Mouse (Mus musculus): ENCODE results near the gene Hspbap1.

Hspbap1 gene

GRCm38 (mm10) chr16:35759401-35759800 lies 10.8 kb upstream of the Hspbap1 start:
- in situ Hi-C loops (cut with MboI, MseI), result loop anchor here (25.0 kb wide), 1 partner anchor 1178 kb away; the partner anchor contains the start of gene Hcls1

GRCm38 (mm10) chr16:35763590-35764296 lies 6.4 kb upstream of the Hspbap1 start:
- in situ Hi-C loops (cut with MboI, MseI), result loop anchor here (25.0 kb wide), 1 partner anchor 1174 kb away; the partner anchor contains the start of gene Hcls1

GRCm38 (mm10) chr16:35764941-35765340 lies 5.2 kb upstream of the Hspbap1 start:
- in situ Hi-C loops (cut with MboI, MseI), result loop anchor here (25.0 kb wide), 1 partner anchor 1172 kb away; the partner anchor contains the start of gene Hcls1

- in situ Hi-C loops (cut with MboI, MseI), result loop anchor here (25.0 kb wide), 1 partner anchor 1172 kb away; the partner anchor contains the start of gene Hcls1
These were observed 4.7 kb upstream of the Hspbap1 start for GRCm38 (mm10) chr16:35765449-35765848.

- in situ Hi-C loops (cut with MboI, MseI), result loop anchor here (25.0 kb wide), 1 partner anchor 1171 kb away; the partner anchor contains the start of gene Hcls1
These were observed 3.8 kb upstream of the Hspbap1 start for GRCm38 (mm10) chr16:35766366-35766765.

GRCm38 (mm10) chr16:35768469-35768784 lies 1.7 kb upstream of the Hspbap1 start:
- in situ Hi-C loops (cut with MboI, MseI), result loop anchor here (25.0 kb wide), 1 partner anchor 1169 kb away; the partner anchor contains the start of gene Hcls1

GRCm38 (mm10) chr16:35768785-35769642 lies 1.2 kb upstream of the Hspbap1 start, which contains the start of gene Dirc2:
Gene Dirc2, minus strand, starts transcription at chr16:35769356.
- in situ Hi-C loops (cut with MboI, MseI), result loop anchor here (25.0 kb wide), 1 partner anchor 1168 kb away; the partner anchor contains the start of gene Hcls1

GRCm38 (mm10) chr16:35771141-35771540 lies 966 bp downstream of the Hspbap1 start:
- in situ Hi-C loops (cut with MboI, MseI), result loop anchor here (25.0 kb wide), 1 partner anchor 1166 kb away; the partner anchor contains the start of gene Hcls1

- in situ Hi-C loops (cut with MboI, MseI), result loop anchor here (25.0 kb wide), 1 partner anchor 1166 kb away; the partner anchor contains the start of gene Hcls1
These were observed 1.4 kb downstream of the Hspbap1 start for GRCm38 (mm10) chr16:35771606-35772005.

- in situ Hi-C loops (cut with MboI, MseI), result loop anchor here (25.0 kb wide), 1 partner anchor 1165 kb away; the partner anchor contains the start of gene Hcls1
These were observed 2.4 kb downstream of the Hspbap1 start for GRCm38 (mm10) chr16:35772598-35772997.

- in situ Hi-C loops (cut with MboI, MseI), result no loop called here
These were observed 5.7 kb downstream of the Hspbap1 start for GRCm38 (mm10) chr16:35775835-35776234.

- in situ Hi-C loops (cut with MboI, MseI), result no loop called here
These were observed 6.6 kb downstream of the Hspbap1 start for GRCm38 (mm10) chr16:35776737-35777136.

- in situ Hi-C loops (cut with MboI, MseI), result no loop called here
These were observed 7.6 kb downstream of the Hspbap1 start for GRCm38 (mm10) chr16:35777768-35778167.

- in situ Hi-C loops (cut with MboI, MseI), result no loop called here
These were observed 9.5 kb downstream of the Hspbap1 start for GRCm38 (mm10) chr16:35779681-35780080.

GRCm38 (mm10) chr16:35781096-35781495 lies 10.9 kb downstream of the Hspbap1 start:
- in situ Hi-C loops (cut with MboI, MseI), result no loop called here

- in situ Hi-C loops (cut with MboI, MseI), result no loop called here
These were observed 11.5 kb downstream of the Hspbap1 start for GRCm38 (mm10) chr16:35781651-35782050.

GRCm38 (mm10) chr16:35782451-35783206 lies 12.5 kb downstream of the Hspbap1 start:
- in situ Hi-C loops (cut with MboI, MseI), result no loop called here

GRCm38 (mm10) chr16:35783207-35783573 lies 13.0 kb downstream of the Hspbap1 start:
- in situ Hi-C loops (cut with MboI, MseI), result no loop called here

- in situ Hi-C loops (cut with MboI, MseI), result no loop called here
These were observed 14.1 kb downstream of the Hspbap1 start for GRCm38 (mm10) chr16:35784134-35784725.

- in situ Hi-C loops (cut with MboI, MseI), result no loop called here
These were observed 17.0 kb downstream of the Hspbap1 start for GRCm38 (mm10) chr16:35787163-35787562.

Measured in T-helper 2 cell (primary cell).